In genomic region chr16:37868506-37869469, GRCm38 (mm10) we compare ENCODE assay signal across 7 mouse cellular contexts. TPM values are rescaled to one million over a fixed set of nuclear protein-coding genes. Genes with fewer than 3 reads are reported as not detected.
A peak's percentile ranks its signal among the peaks of the same experiment; 100 is the strongest.
DNase-seq lines count a peak whose midpoint lies in the region; ATAC-seq lines count a peak whose summit lies in the region.

No protein-coding gene starts in this region.

- ATAC-seq in erythroid progenitor cell, adult 5-6 weeks (replicated peaks; ENCODE audit: low FRiP score, poor library complexity, severe bottlenecking): 0 out of 2 replicates have a peak, but pooled peaks have one; percentile 14

- peak overlapping the region; percentile 98 for H3K27ac ChIP-seq in hindbrain, embryonic 10.5 days

- peak; percentile 55 for DNase-seq in ES-CJ7 (ENCODE audit: low read depth, low spot score)
- DNase-seq in adrenal gland, postnatal 10 days: peak; percentile 66
- DNase-seq in hindbrain, embryonic 10.5 days (ENCODE audit: low spot score): peak; percentile 81
- peak; percentile 23 to 81 for DNase-seq in layer of hippocampus, postnatal 14 days (ENCODE audit: low spot score in 2 of 2)
- DNase-seq in lung, postnatal 25 days (ENCODE audit: low spot score): peak; percentile 43
- DNase-seq in skeletal muscle tissue, adult 2 months (ENCODE audit: low read depth, low spot score): peak; percentile 69

- H3K4me3 ChIP-seq in hindbrain, embryonic 10.5 days: peak overlapping the region; percentile 79

- H3K36me3 ChIP-seq in hindbrain, embryonic 10.5 days: peaks cover 29% of the 10 kb centered on the region

- under 1% methylated on average over 87 of the region's 87 CpGs for WGBS in hindbrain, embryonic 10.5 days

- H3K27me3 ChIP-seq in hindbrain, embryonic 10.5 days (ENCODE audit: insufficient read depth, poor library complexity, severe bottlenecking): no peaks in the 10 kb centered on the region

- no peaks in the 10 kb centered on the region for H3K9me3 ChIP-seq in hindbrain, embryonic 10.5 days

- H3K4me1 ChIP-seq in hindbrain, embryonic 10.5 days (replicated peaks): peaks cover 29% of the 10 kb centered on the region

RNA-seq across cellular contexts. Expression of gene Lrrc58, which starts 0.6 kb away (rescaled TPM):
- total RNA-seq in adrenal gland, postnatal 10 days (2021): 100 to 1,000 TPM; 160 to 216 TPM
- 8.8 and 9.7 TPM in 2 replicates for total RNA-seq in erythroid progenitor cell, adult 5-6 weeks (2015; ENCODE audit: low replicate concordance)
- total RNA-seq in erythroid progenitor cell, adult 5-6 weeks (2017; ENCODE audit: low replicate concordance): 3.9 and 4.7 TPM in 2 replicates
- 44.7 and 54.0 TPM in 2 replicates for polyA plus RNA-seq in hindbrain, embryonic 10.5 days (2016; fragmentation: Nextera tagmentation; extraction: Ambion mirVana)
- 100 to 1,000 TPM; 123 to 140 TPM for total RNA-seq in layer of hippocampus, postnatal 14 days (2021)

RNA-seq across cellular contexts. Expression of gene Gm36028, which starts 7.8 kb away (rescaled TPM):
- total RNA-seq in adrenal gland, postnatal 10 days (2021): under 1 TPM; 0.36 to 0.39 TPM
- not detected in 2 replicates for total RNA-seq in erythroid progenitor cell, adult 5-6 weeks (2015; ENCODE audit: low replicate concordance)
- not detected in 2 replicates for total RNA-seq in erythroid progenitor cell, adult 5-6 weeks (2017; ENCODE audit: low replicate concordance)
- polyA plus RNA-seq in hindbrain, embryonic 10.5 days (2016; fragmentation: Nextera tagmentation; extraction: Ambion mirVana): 0.24 and 0.58 TPM in 2 replicates
- under 1 TPM in 1 of 2 experiments, not detected in 1; 0.45 TPM for total RNA-seq in layer of hippocampus, postnatal 14 days (2021)

RNA-seq across cellular contexts. Expression of gene Gpr156, which starts 47.5 kb away (rescaled TPM):
- under 1 TPM; 0.24 to 0.48 TPM for total RNA-seq in adrenal gland, postnatal 10 days (2021)
- not detected in 2 replicates for total RNA-seq in erythroid progenitor cell, adult 5-6 weeks (2015; ENCODE audit: low replicate concordance)
- total RNA-seq in erythroid progenitor cell, adult 5-6 weeks (2017; ENCODE audit: low replicate concordance): not detected in 2 replicates
- 2.1 and 4.5 TPM in 2 replicates for polyA plus RNA-seq in hindbrain, embryonic 10.5 days (2016; fragmentation: Nextera tagmentation; extraction: Ambion mirVana)
- 1 to 10 TPM; 1.1 to 1.2 TPM for total RNA-seq in layer of hippocampus, postnatal 14 days (2021)

Comparison
In these comparisons a context has a peak if more than half of its experiments do, and no peak if none do; other contexts are left out.
1. Peak in every context shown above with its lines: DNase-seq, ATAC-seq, H3K4me3 ChIP-seq and H3K27ac ChIP-seq.
2. RNA of gene Lrrc58, which starts 0.6 kb away (total RNA-seq): 160 to 216 TPM in adrenal gland, postnatal 10 days and 123 to 140 TPM in layer of hippocampus, postnatal 14 days; 3.9 to 9.7 TPM in erythroid progenitor cell, adult 5-6 weeks; every median in the first group is over 10 times any median in the second.